Mouse (Mus musculus) heart, postnatal 4 days (tissue): ENCODE measurements around the gene Syn3. TPM values are rescaled to one million over a fixed set of nuclear protein-coding genes. Genes with fewer than 3 reads are reported as not detected.
A peak's percentile ranks its signal among the peaks of the same experiment; 100 is the strongest.
"Not testable (repeated sequence)": the region's sequence is repeated elsewhere in the genome, so short reads cannot be mapped to it uniquely, and the experiment has no call there.

Experiments
- DNase-seq: peaks from one replicate; pipeline ENCODE4 v3.0.0; 2021
- total RNA-seq, 2 experiments: library from RNA; stranded (reverse); gene quantifications; 2 replicates each; pipeline ENCODE4 v1.2.3; 2021

The Syn3 gene
- total RNA-seq, 2 experiments from 2014 or later: 0.38 to 0.60 TPM

DNA sequence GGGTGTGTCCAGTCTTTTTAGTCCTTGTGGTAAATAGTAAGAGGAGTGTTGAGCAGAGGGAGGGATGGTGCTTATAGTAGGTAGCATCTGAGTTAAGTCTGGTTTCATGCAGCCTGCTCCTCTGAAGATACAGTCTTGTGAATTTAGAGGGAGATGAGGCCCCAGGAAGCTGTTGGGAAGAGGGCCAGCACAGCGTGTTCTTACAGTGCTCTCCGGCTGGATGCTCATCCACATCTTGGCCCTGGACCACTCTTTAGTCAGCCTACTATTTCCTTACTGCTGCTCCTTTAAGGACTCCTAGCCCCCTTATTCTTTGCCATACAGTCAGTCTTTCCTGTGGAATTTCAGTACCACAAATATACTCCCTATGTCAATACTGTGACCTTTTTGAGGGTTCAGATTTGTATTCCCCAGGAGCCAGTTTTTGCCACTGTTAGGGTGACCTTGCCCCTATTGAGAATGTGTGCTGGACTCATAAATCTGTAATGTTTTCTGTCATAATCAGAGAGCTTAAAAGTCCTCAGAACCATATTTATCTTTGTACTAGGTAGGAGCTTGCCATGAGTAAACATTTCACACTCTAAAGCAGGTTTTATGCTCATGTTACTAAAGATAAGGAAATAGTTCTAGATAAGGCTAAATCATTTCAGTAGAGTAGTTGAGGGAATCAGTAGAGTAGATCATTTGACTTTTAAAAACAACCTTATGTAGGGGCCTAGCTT lies 464.5 kb downstream of the Syn3 start:
- DNase-seq: no peak

DNA sequence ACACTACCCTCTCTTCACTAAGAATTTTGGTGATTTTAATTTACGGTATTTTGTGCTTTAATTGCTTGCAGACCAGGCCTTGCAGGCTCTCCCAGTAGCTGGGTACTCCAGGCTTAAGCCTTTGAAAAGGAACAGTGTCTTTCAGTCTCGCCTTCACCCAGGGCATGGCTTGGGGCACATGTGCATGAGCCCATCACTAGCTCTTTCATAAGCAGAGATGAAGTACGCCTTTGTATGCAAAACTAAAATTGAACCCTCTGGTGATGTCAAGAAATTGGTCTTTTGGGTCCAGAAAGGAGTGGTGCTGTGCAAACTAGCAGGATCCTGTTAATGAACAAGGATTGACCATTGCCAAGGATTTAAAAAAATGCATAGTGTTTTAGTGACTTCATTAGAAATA lies 466.2 kb downstream of the Syn3 start:
- no peak for DNase-seq

DNA sequence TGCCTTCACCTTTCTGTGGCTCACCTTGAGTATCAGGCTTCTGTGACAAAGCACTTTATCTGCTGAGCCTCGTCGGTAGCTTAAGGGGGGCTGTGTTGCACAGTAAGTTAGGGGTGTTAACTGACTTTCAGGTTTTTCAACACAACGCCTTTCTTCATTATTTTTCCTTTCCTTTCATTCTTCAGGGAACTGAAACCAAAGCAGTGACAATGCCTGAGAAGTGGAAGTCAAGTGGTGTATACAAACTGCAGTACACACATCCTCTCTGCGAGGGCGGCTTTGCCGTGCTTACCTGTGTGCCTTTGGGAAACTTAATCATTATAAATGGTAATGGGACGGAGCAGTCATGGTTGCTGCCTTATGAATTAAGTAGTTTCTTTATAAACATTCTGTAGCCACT lies 468.0 kb downstream of the Syn3 start:
- no peak for DNase-seq

DNA sequence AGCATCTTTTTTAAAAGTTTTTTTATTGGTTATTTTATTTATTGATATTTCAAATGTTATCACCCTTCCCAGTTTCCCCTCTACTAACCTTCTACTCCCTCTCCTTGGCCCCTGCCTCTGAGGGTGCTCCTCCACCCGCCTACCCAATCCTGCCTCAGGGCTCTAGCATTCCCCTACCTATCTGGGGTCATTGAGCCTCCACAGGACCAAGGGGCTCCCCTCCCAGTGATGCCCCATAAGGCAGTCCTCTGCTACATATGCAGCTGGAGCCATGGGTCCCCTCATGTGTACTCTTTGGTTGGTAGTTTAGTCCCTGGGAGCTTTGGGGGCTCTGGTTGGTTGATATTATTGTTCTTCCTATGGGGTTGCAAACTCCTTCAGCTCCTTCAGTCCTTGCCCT lies 471.9 kb downstream of the Syn3 start:
- DNase-seq: not testable (repeated sequence)

DNA sequence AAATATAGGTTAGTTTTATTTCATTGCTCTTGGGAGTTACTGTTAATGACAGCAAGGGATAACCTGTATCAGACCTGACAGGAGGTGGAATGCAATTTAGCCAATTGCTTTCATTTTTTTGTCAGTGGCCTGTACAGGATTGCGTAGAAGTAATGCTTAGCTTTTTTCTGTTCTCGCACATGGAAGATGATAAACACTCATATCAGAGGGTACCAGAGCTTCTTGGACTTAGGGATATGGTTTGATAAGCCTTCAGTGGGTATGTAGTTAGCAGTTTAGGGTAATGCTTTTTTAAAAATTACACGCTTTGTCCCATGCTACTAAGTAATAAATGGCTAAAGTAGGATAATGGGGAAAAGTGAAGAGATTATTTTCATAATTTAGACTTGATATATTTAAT lies 472.3 kb downstream of the Syn3 start:
- no peak for DNase-seq

DNA sequence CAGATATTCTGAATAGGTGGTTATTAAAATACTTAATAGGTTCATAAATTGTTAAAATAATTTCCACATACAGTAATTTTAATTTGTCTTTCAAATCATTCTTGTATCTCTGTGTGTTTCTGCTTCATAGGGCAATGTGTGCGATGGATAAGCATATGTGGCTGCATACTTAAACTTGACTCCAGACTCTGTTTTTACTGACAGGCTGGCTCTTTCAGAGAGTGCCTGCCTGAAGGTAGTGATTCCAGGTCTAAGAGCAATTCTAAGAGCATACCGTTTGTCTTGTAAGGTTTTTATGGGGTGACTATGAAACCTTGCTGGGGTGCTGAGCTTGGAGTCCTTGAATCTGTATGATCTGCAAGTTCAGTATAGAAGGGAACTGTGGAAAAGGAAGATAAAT lies 472.8 kb downstream of the Syn3 start:
- DNase-seq: no peak

DNA sequence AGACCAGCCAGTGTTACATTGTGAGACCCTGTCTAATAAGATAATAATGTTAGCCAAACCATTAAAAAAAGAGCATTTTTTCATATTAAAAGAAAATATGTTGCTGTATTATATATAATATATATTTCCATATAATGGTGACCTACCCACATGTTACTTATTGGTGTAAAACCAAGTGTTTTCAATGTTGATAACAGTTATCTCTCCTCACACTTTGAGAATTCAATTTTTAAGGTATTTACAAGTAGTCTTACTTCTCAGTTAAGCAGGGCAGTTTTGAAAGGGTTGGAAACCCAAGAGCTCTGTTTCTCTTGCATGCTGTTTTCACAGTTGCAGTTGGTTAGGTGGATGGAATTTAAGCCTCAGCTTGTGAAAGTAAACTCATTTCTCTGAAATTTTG lies 475.5 kb downstream of the Syn3 start:
- no peak for DNase-seq

DNA sequence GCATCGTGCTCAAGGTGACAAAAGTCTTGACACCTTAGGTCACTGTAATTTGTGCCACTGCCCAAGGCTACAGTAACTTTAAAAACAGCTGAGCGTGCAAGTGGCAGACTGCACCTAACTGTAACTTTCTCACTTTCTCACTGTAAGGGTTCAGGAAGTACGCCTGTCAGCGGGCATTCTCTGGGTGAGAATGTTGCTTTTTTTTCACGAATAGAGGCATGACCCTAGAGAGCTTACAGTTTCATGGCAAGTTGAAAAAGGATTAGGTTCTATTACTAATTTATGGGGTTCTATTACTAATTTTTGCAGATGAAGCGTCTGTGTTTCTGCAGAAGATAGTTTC lies 476.3 kb downstream of the Syn3 start:
- no peak for DNase-seq

DNA sequence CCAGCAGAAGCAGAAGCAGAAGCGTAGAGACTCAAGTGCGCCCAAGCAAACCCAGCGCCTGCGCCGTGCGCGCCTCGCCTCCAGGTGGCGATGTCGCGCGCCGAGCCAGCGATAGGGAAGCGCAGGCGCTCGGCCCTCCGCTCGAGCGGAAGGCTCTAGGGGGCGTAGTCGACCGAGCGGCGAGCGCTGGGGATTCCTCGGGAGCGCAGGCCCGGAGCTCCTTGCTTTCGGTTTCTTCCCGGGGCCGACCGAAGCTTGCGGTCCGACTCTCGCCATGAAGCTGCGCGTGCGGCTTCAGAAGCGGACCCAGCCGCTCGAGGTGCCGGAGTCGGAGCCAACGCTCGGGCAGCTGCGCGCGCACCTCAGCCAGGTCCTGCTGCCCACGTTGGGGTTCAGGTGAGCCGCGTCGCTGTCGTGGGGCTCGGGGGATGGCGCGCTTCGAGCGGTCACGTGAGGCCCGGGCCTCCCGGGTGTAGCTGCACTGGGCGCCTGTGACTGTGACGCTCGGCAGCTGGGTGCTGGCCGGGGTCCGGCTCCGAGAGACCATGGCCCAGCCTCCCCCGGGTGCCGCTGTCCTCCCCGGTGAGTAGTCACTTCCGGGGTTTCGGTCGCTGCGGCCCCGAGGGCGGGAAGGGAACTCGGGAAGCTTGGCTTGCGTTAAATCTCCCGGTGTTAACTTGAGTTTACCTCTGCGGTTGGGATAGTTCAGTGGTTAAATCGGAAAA lies 476.8 kb downstream of the Syn3 start, which contains the start of gene Fbxo7:
TSS of gene Fbxo7 (plus strand) at position 224 of the 725 bp plus-strand sequence.
- peak; percentile 91 for DNase-seq

DNA sequence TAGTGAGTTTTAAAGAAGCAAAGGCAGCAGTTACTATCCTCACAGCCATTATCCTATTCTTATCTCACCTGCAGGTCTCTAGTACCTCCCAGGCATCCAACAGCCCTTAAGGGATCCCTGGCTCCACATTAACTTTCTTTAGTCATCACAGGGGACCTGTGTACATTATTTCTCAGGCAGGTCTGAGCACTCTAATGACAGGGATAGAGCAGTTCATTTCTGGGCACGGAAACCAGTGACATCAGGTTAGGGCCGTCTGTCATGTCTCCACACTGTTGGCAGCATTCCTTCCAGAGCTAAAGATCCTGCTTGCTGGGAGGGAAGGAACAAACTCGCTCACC lies 477.3 kb downstream of the Syn3 start:
- DNase-seq: no peak

DNA sequence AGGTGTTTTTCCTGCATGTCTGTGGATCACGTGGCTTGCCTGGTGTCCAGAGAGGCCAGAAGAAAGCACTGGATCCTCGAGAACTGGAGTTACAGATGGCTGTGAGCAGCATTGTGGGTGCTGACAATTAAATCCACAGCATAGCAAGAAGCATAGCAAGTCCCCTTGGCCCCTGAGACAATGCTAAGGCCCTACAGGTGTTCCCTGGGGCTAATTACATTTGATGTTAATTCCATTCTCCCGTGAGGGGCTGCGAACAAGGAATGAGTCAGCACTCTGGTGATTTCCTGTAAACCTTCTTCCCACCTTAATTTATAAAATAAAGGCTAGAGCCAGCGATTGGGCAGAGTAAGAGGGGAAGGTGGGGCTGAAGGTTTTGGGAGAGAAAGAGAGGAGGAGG lies 479.9 kb downstream of the Syn3 start:
- no peak for DNase-seq

DNA sequence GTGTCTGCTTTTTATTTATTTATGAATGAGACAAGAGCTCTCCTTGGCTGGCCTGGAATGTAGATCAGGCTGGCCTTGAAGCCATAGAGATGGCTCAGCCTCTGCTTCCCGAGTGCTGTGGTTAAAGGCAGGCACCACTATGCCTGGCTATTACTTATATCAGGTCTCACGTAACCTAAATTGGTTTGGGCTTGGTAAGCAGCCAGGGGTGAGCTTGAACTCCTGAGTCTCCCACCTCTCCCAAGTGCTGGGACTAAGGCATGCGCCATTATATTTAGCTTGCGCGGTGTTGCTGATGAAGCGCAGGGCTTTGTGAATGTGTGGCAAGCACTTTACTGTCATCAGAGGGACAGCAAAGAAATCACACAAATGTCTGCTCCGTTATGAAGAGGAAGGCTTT lies 480.9 kb downstream of the Syn3 start:
- no peak for DNase-seq

DNA sequence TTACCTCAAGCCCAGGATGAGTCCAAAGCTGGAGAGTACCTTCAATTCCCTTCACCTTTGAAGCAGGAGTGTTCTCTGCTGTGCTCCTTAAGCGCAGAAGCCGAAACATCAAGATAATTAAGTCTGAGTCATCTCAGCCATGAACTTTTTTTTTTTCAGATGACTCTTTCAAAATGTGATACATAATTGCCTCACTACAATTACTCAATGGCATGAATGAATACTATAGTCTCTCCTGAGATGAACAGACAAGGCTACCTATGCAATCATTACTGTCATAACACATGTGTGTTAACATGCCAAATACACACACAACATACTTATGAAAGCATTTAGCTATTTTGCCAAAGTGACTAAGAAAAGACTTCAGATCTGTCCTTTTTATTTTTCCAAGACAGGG lies 486.9 kb downstream of the Syn3 start, which contains the start of gene Bpifc:
TSS of gene Bpifc (minus strand) at position 115 of the 400 bp plus-strand sequence.
- DNase-seq: no peak

DNA sequence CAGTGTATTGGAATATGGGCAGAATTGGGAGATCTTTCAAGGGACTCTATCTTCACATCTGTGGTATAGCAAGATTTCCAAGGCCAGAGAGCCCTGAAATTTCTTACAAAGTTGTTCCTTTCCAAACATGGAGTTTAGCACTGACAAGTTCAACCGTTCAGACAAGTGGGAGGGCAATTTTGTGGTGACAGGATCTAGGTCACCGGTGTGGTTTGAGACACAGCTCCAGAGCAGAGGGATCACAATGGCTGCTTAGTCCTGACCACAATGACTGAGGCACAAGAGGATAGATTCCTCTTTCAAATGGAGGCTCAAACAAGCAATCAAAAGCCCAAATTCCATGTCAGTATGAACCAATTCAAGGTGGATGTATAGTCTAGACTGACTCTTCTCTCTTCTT lies 487.5 kb downstream of the Syn3 start:
- no peak for DNase-seq

DNA sequence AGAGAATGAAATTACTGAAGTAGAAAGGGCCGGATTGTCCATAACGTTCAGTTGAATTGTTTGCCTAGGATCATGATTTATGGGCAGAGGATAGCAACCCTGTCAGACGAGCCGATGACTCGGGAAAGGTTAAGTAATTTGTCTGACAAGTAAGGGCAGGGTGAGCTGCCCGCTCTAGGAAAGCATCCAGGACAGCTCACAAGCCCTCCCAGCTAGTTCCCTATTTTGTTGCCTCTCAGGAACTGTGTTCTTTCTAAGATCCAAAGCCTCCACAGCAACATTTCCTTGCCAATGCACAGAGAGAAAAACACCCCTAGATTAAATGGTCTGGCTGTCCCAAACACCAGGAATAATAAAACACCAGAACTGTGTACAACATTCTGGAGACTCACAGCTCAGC lies 488.1 kb downstream of the Syn3 start:
- DNase-seq: no peak

DNA sequence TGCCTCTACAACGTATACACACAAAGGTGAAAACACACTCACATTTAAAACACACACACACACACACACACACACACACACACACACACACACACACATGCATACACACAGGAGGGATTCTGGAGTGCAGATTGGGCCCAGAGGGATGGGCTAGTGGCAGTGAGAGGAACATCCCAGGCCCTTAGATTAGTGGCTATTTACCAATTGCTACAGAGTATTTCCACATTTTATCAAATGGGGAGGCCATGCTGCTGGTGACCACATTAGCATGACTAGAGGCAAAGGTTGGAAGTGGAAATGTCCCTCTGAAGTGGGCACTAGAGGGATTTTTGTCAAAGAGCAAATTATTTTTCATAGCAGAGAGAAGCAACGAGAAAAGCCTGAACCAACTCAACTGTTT lies 489.0 kb downstream of the Syn3 start:
- no peak for DNase-seq

DNA sequence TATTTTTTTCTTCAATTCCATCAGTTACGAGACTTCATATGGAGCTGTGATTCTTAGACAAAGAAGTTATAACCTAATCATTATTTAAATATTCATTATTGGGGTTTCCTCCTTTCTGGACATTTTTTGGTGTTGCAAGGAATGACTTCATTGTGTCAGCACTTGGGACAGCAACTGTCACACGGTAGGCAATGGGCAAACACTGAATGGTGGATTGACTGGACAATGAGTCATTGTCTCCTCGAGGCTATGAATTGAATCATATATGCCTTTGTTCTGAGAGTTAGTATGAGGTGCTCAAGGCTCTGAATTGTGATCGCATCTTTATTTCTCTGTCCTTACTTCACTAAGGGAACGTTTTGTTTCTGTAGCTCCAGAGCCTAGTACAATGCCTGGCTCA lies 492.2 kb downstream of the Syn3 start:
- no peak for DNase-seq

Other genes with a start within 250 kb of the Syn3 start
- 100 to 1,000 TPM; 139 to 143 TPM for gene Timp3, start 198.5 kb downstream of the Syn3 start, total RNA-seq
- 100 to 1,000 TPM; 307 to 335 TPM for gene Hsp90b1, start 206.6 kb upstream of the Syn3 start, total RNA-seq
- gene Ttc41, start 206.9 kb upstream of the Syn3 start, total RNA-seq: 1 to 10 TPM; 1.6 to 1.7 TPM